Mouse (Mus musculus): ENCODE measurements around the gene Ubxn10. TPM values are rescaled to one million over a fixed set of nuclear protein-coding genes. Genes with fewer than 3 reads are reported as not detected.

Gene Ubxn10
- total RNA-seq, 2 experiments from 2014 or later = not detected

- ATAC-seq (replicated peaks; ENCODE audit: poor library complexity, severe bottlenecking) = no peak
These were observed 66.7 kb downstream of the Ubxn10 start for GRCm38 (mm10) chr4:138670093-138670889.

GRCm38 (mm10) chr4:138666521-138666920 lies 70.4 kb downstream of the Ubxn10 start:
- no peak for ATAC-seq (replicated peaks; ENCODE audit: poor library complexity, severe bottlenecking)

- no peak for ATAC-seq (replicated peaks; ENCODE audit: poor library complexity, severe bottlenecking)
These were observed 76.9 kb downstream of the Ubxn10 start for GRCm38 (mm10) chr4:138659936-138660602.

Other genes starting within 250 kb of the Ubxn10 start
- gene Vwa5b1, start 101.3 kb downstream of the Ubxn10 start, total RNA-seq (2014; fragmentation: Nextera tagmentation) = not detected in 2 replicates
- gene Vwa5b1, start 101.3 kb downstream of the Ubxn10 start, total RNA-seq (2017) = not detected in 2 replicates
- not detected in 2 replicates for gene Pla2g2c, start 12.4 kb downstream of the Ubxn10 start, total RNA-seq (2014; fragmentation: Nextera tagmentation)
- not detected in 2 replicates for gene Pla2g2c, start 12.4 kb downstream of the Ubxn10 start, total RNA-seq (2017)
- gene Pla2g2f, start 20.5 kb upstream of the Ubxn10 start, total RNA-seq (2014; fragmentation: Nextera tagmentation) = not detected in 2 replicates
- not detected in 2 replicates for gene Pla2g2f, start 20.5 kb upstream of the Ubxn10 start, total RNA-seq (2017)
- gene Pla2g2d, start 38.6 kb upstream of the Ubxn10 start, total RNA-seq (2014; fragmentation: Nextera tagmentation) = not detected in 2 replicates
- gene Pla2g2d, start 38.6 kb upstream of the Ubxn10 start, total RNA-seq (2017) = not detected in 2 replicates
- gene Pla2g5, start 126.3 kb upstream of the Ubxn10 start, total RNA-seq (2014; fragmentation: Nextera tagmentation) = not detected in 2 replicates
- not detected in 2 replicates for gene Pla2g5, start 126.3 kb upstream of the Ubxn10 start, total RNA-seq (2017)
- not detected in 2 replicates for gene Gm13030, start 136.8 kb upstream of the Ubxn10 start, total RNA-seq (2014; fragmentation: Nextera tagmentation)
- not detected in 2 replicates for gene Gm13030, start 136.8 kb upstream of the Ubxn10 start, total RNA-seq (2017)
- gene Pla2g2e, start 140.8 kb upstream of the Ubxn10 start, total RNA-seq (2014; fragmentation: Nextera tagmentation) = not detected in 2 replicates
- not detected in 2 replicates for gene Pla2g2e, start 140.8 kb upstream of the Ubxn10 start, total RNA-seq (2017)
- gene Otud3, start 176.8 kb upstream of the Ubxn10 start, total RNA-seq (2014; fragmentation: Nextera tagmentation) = 3.8 and 5.7 TPM in 2 replicates
- gene Otud3, start 176.8 kb upstream of the Ubxn10 start, total RNA-seq (2017) = 3.2 and 4.7 TPM in 2 replicates
- not detected in 2 replicates for gene Rnf186, start 229.9 kb upstream of the Ubxn10 start, total RNA-seq (2014; fragmentation: Nextera tagmentation)
- gene Rnf186, start 229.9 kb upstream of the Ubxn10 start, total RNA-seq (2017) = not detected in 2 replicates
- 18.3 and 18.6 TPM in 2 replicates for gene Tmco4, start 235.7 kb upstream of the Ubxn10 start, total RNA-seq (2014; fragmentation: Nextera tagmentation)
- gene Tmco4, start 235.7 kb upstream of the Ubxn10 start, total RNA-seq (2017) = 13.2 and 21.2 TPM in 2 replicates

Measured in granulocyte monocyte progenitor cell, adult 5-6 weeks (primary cell).